Mouse (Mus musculus): ENCODE measurements around the gene Dda1. TPM values are rescaled to one million over a fixed set of nuclear protein-coding genes. Genes with fewer than 3 reads are reported as not detected.

Gene Dda1
- polyA plus RNA-seq, 1 experiment from 2014 or later = 100 TPM

DNA sequence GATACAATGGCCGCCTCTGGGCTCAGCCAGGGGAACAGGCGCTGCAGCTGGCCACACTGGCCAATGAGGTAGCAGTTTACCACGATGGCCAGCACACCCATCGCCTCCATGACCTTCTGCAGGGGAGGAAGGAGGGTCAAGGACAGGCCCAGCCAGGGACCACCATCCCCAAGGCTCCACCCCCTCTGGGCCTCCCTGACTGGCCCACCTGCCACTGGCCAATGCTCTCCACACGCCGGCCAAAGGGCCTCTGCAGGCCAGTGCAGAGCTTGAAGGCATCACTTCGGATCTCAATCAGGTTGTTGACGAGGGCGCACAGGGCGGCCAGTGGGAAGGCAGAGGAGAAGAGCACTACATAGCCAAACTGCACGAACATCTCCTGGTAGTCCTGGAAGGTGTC, 9.9 kb downstream of the Dda1 start:
- H3K9me3 ChIP-seq (ENCODE audit: control insufficient read depth, low read length) = no peaks in the 10 kb centered on the region
- no peak overlapping the region for H3K4me3 ChIP-seq (ENCODE audit: low read depth, low read length)
- no peak overlapping the region for H3K27ac ChIP-seq (replicated peaks; ENCODE audit: low read depth, low read length)
- H3K27me3 ChIP-seq (replicated peaks; ENCODE audit: control insufficient read depth, insufficient read depth, low read length) = no peaks in the 10 kb centered on the region; the same call in 1 of the 2 replicates
- ATAC-seq (ENCODE audit: low read depth) = no peak
- no peak overlapping the region for H3K9ac ChIP-seq (ENCODE audit: low read depth, low read length)
- no peak overlapping the region for H3K4me2 ChIP-seq (ENCODE audit: low read depth, low read length)
- no peak for DNase-seq (ENCODE audit: low spot score)
- H3K4me1 ChIP-seq (ENCODE audit: control insufficient read depth, insufficient read depth, low read length) = no peaks in the 10 kb centered on the region
- peaks cover 54% of the 10 kb centered on the region for H3K36me3 ChIP-seq (ENCODE audit: control insufficient read depth, insufficient read depth, low read length)
- 93% methylated on average over 6 of the region's 11 CpGs for WGBS

DNA sequence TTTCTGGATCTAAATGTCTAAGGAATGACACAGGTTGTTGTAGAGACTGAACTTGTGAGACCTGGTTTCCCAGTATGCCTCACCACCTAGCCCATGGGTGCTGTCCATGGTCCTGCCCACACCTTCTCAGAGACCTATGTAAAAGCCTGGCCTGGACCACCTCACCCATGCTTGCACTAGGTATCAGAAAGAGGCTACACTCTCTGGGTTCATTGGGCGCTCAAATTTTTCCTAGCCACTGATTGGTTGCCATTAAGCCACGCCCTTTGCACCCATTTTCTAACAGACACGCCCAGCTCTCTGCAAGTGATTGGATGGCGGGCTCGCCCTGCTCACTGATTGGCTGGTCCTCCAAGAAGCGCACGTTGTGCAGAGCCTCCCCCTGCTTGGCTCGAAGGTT, 14.9 kb downstream of the Dda1 start:
- H3K4me2 ChIP-seq (ENCODE audit: low read depth, low read length) = no peak overlapping the region
- 52% methylated on average over 8 of the region's 8 CpGs for WGBS
- ATAC-seq (ENCODE audit: low read depth) = no peak

GRCm38 (mm10) chr8:71484736-71485135, 15.7 kb downstream of the Dda1 start:
- H3K27ac ChIP-seq (replicated peaks; ENCODE audit: low read depth, low read length) = no peak overlapping the region
- H3K27me3 ChIP-seq (replicated peaks; ENCODE audit: control insufficient read depth, insufficient read depth, low read length) = no peaks in the 10 kb centered on the region
- H3K9me3 ChIP-seq (ENCODE audit: control insufficient read depth, low read length) = no peaks in the 10 kb centered on the region
- WGBS = 91% methylated on average over 18 of the region's 19 CpGs
- H3K4me1 ChIP-seq (ENCODE audit: control insufficient read depth, insufficient read depth, low read length) = peaks cover 16% of the 10 kb centered on the region
- no peak for ATAC-seq (ENCODE audit: low read depth)
- H3K36me3 ChIP-seq (ENCODE audit: control insufficient read depth, insufficient read depth, low read length) = peaks cover 35% of the 10 kb centered on the region; the same call in 1 of the 2 replicates
- peak overlapping the region; percentile 89 for H3K4me2 ChIP-seq (ENCODE audit: low read depth, low read length)
- 0 out of 2 replicates have a peak overlapping the region, but pooled peaks have one; percentile 91 for H3K9ac ChIP-seq (ENCODE audit: low read depth, low read length)
- peak overlapping the region; percentile 80; the same call in 1 of the 2 replicates for H3K4me3 ChIP-seq (ENCODE audit: low read depth, low read length)
- no peak for DNase-seq (ENCODE audit: low spot score)

More for the DNA sequence above, 14.9 kb downstream of the Dda1 start:
- no peaks in the 10 kb centered on the region for H3K9me3 ChIP-seq (ENCODE audit: control insufficient read depth, low read length)
- no peak overlapping the region for H3K27ac ChIP-seq (replicated peaks; ENCODE audit: low read depth, low read length)
- no peak overlapping the region for H3K9ac ChIP-seq (ENCODE audit: low read depth, low read length)
- peak; percentile 59 for DNase-seq (ENCODE audit: low spot score)
- peaks cover 10% of the 10 kb centered on the region for H3K4me1 ChIP-seq (ENCODE audit: control insufficient read depth, insufficient read depth, low read length)
- H3K27me3 ChIP-seq (replicated peaks; ENCODE audit: control insufficient read depth, insufficient read depth, low read length) = no peaks in the 10 kb centered on the region
- H3K36me3 ChIP-seq (ENCODE audit: control insufficient read depth, insufficient read depth, low read length) = peaks cover 41% of the 10 kb centered on the region
- H3K4me3 ChIP-seq (ENCODE audit: low read depth, low read length) = no peak overlapping the region

DNA sequence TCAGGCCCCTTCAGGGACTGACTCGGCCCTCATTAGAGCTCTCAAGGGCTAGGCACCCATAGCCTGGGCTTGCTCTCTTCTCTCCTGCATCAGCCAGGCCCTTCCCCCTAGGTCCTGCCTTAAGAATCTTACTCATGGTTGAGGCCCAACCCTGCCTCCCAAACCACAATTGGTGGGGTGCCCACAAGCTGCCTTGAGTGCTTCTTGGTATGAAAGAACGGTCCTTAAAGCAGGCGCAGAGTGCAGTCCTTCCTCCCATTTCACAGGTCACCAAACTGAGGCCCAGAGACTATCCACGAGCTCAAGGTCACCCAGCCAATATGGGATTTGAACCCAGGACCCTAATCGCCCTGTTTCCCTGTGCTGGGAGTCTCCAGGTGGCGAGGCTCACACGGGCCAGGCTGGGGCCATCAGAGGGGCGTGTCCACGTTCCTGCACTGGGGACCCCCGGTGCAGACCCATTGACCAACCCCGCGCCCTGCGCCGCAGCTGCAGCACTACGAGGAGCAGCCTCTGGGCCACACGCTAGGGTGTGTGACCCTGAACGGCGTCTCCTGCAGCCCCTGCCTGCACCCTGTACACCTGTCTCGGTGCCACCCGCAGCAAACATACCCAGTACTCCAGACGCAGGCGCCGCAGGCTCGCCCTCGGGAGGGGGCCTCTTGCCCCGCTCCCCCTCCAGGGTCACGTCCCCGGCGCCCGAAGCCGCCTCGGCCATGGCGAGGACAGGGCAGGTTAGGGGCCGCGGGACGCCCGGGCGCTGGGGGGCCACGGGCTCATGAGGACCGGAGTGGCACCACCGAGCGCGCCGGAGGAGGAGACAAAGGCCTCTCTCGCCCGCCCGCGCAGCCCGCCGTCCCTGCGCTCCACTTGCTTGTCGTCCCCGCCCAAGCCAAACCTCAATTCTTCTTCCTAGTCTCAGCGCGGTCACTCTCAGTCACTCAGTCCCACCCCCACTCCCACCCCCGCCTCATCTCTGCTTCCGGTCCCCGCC, 16.4 kb downstream of the Dda1 start, which contains the start of gene Ano8:
Gene Ano8 (minus strand): TSS at position 822 of the 994 bp plus-strand sequence.
- Histone ChIP-seq H3K4me1 (ENCODE audit: control insufficient read depth, insufficient read depth, low read length) (peaks cover 16% of the 10 kb centered on the region), H3K27ac (replicated peaks; ENCODE audit: low read depth, low read length) (peak within 1 kb of the TSS; percentile 69), H3K9me3 (ENCODE audit: control insufficient read depth, low read length) (no peaks in the 10 kb centered on the region), H3K27me3 (replicated peaks; ENCODE audit: control insufficient read depth, insufficient read depth, low read length) (no peaks in the 10 kb centered on the region), H3K9ac (ENCODE audit: low read depth, low read length) (peak within 1 kb of the TSS; percentile 91), H3K4me2 (ENCODE audit: low read depth, low read length) (peak within 1 kb of the TSS; percentile 89), H3K36me3 (ENCODE audit: control insufficient read depth, insufficient read depth, low read length) (peaks cover 28% of the 10 kb centered on the region; the same call in 1 of the 2 replicates), H3K4me3 (ENCODE audit: low read depth, low read length) (peak within 1 kb of the TSS; percentile 80)
- ATAC-seq (ENCODE audit: low read depth) (peak; percentile 85), DNase-seq (ENCODE audit: low spot score) (peak; percentile 96)
- 18% methylated on average over 14 of the region's 58 CpGs for WGBS

- Histone ChIP-seq H3K27ac (replicated peaks; ENCODE audit: low read depth, low read length) (peak overlapping the region; percentile 69; the same call in 1 of the 2 replicates), H3K36me3 (ENCODE audit: control insufficient read depth, insufficient read depth, low read length) (peaks cover 28% of the 10 kb centered on the region), H3K9me3 (ENCODE audit: control insufficient read depth, low read length) (no peaks in the 10 kb centered on the region), H3K4me3 (ENCODE audit: low read depth, low read length) (peak overlapping the region; percentile 80), H3K4me2 (ENCODE audit: low read depth, low read length) (peak overlapping the region; percentile 89), H3K4me1 (ENCODE audit: control insufficient read depth, insufficient read depth, low read length) (peaks cover 16% of the 10 kb centered on the region), H3K27me3 (replicated peaks; ENCODE audit: control insufficient read depth, insufficient read depth, low read length) (no peaks in the 10 kb centered on the region), H3K9ac (ENCODE audit: low read depth, low read length) (peak overlapping the region; percentile 91)
- ATAC-seq (ENCODE audit: low read depth) (no peak), DNase-seq (ENCODE audit: low spot score) (no peak)
- 12% methylated on average over 7 of the region's 7 CpGs for WGBS
Measured at GRCm38 (mm10) chr8:71486136-71486529, 17.1 kb downstream of the Dda1 start.

- Histone ChIP-seq H3K4me2 (ENCODE audit: low read depth, low read length) (peak within 1 kb of the TSS; percentile 99), H3K9me3 (ENCODE audit: control insufficient read depth, low read length) (no peaks in the 10 kb centered on the region), H3K4me3 (ENCODE audit: low read depth, low read length) (peak within 1 kb of the TSS; percentile 78), H3K4me1 (ENCODE audit: control insufficient read depth, insufficient read depth, low read length) (peaks cover 16% of the 10 kb centered on the region), H3K27me3 (replicated peaks; ENCODE audit: control insufficient read depth, insufficient read depth, low read length) (no peaks in the 10 kb centered on the region), H3K36me3 (ENCODE audit: control insufficient read depth, insufficient read depth, low read length) (peaks cover 31% of the 10 kb centered on the region), H3K27ac (replicated peaks; ENCODE audit: low read depth, low read length) (peak within 1 kb of the TSS; percentile 89), H3K9ac (ENCODE audit: low read depth, low read length) (peak within 1 kb of the TSS; percentile 79)
- DNase-seq (ENCODE audit: low spot score) (peak; percentile 93), ATAC-seq (ENCODE audit: low read depth) (peak; percentile 66)
- under 1% methylated on average over 23 of the region's 33 CpGs for WGBS
Measured at GRCm38 (mm10) chr8:71487691-71488445, 18.9 kb downstream of the Dda1 start, which contains the start of gene Gtpbp3. Gtpbp3 (plus strand) TSS chr8:71488103.

- H3K9ac ChIP-seq (ENCODE audit: low read depth, low read length) = peak overlapping the region; percentile 79
- ATAC-seq (ENCODE audit: low read depth) (peak; percentile 92), DNase-seq (ENCODE audit: low spot score) (peak; percentile 96)
- H3K4me3 ChIP-seq (ENCODE audit: low read depth, low read length) = peak overlapping the region; percentile 78
- no peaks in the 10 kb centered on the region for H3K27me3 ChIP-seq (replicated peaks; ENCODE audit: control insufficient read depth, insufficient read depth, low read length)
- H3K9me3 ChIP-seq (ENCODE audit: control insufficient read depth, low read length) = no peaks in the 10 kb centered on the region
- H3K36me3 ChIP-seq (ENCODE audit: control insufficient read depth, insufficient read depth, low read length) = peaks cover 36% of the 10 kb centered on the region
- H3K4me1 ChIP-seq (ENCODE audit: control insufficient read depth, insufficient read depth, low read length) = peaks cover 16% of the 10 kb centered on the region
- 0% methylated on average over 16 of the region's 22 CpGs for WGBS
- H3K27ac ChIP-seq (replicated peaks; ENCODE audit: low read depth, low read length) = peak overlapping the region; percentile 89; the same call in 1 of the 2 replicates
- H3K4me2 ChIP-seq (ENCODE audit: low read depth, low read length) = peak overlapping the region; percentile 99
Measured at GRCm38 (mm10) chr8:71488454-71488853, 19.5 kb downstream of the Dda1 start.

DNA sequence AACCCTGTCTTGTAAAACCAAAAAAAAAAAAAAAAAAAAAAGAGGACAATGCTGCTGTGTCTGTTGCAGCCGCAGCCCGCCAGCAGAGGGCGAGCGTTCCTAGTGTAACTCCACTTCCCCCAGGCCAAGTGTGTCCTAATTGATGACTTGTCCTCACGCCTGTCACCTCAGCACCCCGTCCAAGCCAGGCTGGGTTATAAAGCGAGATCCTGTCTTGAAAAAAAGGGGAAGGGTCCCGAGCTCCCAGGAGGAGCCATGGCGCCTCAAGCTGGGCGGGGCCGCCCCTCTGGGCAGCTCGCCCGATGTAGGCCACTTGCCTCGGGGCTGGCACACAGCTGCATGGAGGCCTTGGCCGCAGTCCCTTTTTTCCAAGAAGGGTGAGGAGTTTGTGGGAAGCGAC, 26.0 kb downstream of the Dda1 start:
- ATAC-seq (ENCODE audit: low read depth) = peak; percentile 59
- 0 out of 2 replicates have a peak overlapping the region, but pooled peaks have one; percentile 39 for H3K27ac ChIP-seq (replicated peaks; ENCODE audit: low read depth, low read length)
- H3K4me1 ChIP-seq (ENCODE audit: control insufficient read depth, insufficient read depth, low read length) = peaks cover 23% of the 10 kb centered on the region
- H3K4me2 ChIP-seq (ENCODE audit: low read depth, low read length) = 0 out of 2 replicates have a peak overlapping the region, but pooled peaks have one; percentile 34
- peak; percentile 91 for DNase-seq (ENCODE audit: low spot score)
- WGBS = 23% methylated on average over 15 of the region's 16 CpGs
- no peak overlapping the region for H3K4me3 ChIP-seq (ENCODE audit: low read depth, low read length)
- H3K9ac ChIP-seq (ENCODE audit: low read depth, low read length) = peak overlapping the region; percentile 37; the same call in 1 of the 2 replicates
- no peaks in the 10 kb centered on the region for H3K9me3 ChIP-seq (ENCODE audit: control insufficient read depth, low read length)
- H3K36me3 ChIP-seq (ENCODE audit: control insufficient read depth, insufficient read depth, low read length) = peaks cover 37% of the 10 kb centered on the region
- H3K27me3 ChIP-seq (replicated peaks; ENCODE audit: control insufficient read depth, insufficient read depth, low read length) = no peaks in the 10 kb centered on the region
